Mouse (Mus musculus): ENCODE results near the gene Cebpa.

Cebpa gene

GRCm38 (mm10) chr7:35118841-35119413 lies at the start of gene Cebpa:
TSS of gene Cebpa (plus strand) at chr7:35119293.
- DNase-seq (ENCODE audit: low read depth, low spot score) = peak; percentile 95

DNA sequence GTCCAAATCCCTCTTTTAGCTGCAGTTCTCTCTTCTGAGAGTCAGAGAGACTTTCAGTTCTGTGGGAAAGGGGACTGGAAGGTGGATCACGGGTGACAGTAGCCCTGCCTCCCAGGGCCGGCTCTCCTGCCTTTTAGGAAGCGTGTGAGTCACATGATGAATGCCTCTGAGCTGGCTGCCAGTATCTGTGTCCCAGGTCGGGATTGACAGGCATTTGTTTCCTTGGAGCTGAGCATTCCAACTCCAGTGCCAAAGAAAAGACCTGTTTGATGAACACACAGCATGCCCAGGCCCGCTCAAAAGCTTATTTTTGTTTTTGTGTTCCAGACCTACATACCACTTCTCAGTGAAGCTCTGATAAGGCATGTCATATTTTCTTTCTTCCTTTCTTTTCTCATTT lies 42.4 kb upstream of the Cebpa start:
- no peak for DNase-seq (ENCODE audit: low read depth, low spot score)

- no peak for DNase-seq (ENCODE audit: low read depth, low spot score)
These were observed 38.2 kb upstream of the Cebpa start for GRCm38 (mm10) chr7:35080843-35081338.

DNA sequence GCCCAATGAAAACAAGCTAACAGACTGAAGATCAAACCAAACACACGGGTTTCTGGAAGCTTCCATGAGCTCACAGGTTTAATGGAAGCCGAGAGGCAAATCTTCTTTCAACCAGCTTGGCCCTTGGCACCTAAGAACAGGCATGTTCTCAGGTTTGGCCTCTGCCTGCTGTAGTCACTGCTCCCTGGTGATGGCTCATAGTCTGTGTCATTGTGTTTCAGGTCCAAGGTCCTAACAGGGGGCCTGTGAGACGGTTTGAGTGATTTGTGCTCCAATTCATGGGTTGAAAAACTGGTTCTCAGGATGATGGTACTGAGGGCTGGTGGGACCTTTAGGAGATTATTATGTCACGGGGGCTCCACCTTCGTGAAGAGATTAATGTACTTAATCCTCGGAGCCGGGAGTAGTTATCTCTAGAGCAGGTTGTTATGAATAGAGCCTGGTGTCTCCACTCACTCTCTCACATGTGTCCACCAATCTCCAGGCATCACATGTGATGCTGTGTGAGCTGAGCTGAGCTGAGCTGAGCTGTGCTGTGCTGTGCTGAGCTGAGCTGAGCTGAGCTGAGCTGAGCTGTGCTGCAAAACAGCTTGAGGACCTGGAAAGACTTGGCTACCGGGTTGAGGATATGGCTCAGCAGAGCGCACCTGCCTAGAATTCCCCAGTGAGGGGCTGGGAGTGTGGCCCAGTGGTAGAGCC lies 37.5 kb upstream of the Cebpa start:
- DNase-seq (ENCODE audit: low read depth, low spot score) = no peak

DNA sequence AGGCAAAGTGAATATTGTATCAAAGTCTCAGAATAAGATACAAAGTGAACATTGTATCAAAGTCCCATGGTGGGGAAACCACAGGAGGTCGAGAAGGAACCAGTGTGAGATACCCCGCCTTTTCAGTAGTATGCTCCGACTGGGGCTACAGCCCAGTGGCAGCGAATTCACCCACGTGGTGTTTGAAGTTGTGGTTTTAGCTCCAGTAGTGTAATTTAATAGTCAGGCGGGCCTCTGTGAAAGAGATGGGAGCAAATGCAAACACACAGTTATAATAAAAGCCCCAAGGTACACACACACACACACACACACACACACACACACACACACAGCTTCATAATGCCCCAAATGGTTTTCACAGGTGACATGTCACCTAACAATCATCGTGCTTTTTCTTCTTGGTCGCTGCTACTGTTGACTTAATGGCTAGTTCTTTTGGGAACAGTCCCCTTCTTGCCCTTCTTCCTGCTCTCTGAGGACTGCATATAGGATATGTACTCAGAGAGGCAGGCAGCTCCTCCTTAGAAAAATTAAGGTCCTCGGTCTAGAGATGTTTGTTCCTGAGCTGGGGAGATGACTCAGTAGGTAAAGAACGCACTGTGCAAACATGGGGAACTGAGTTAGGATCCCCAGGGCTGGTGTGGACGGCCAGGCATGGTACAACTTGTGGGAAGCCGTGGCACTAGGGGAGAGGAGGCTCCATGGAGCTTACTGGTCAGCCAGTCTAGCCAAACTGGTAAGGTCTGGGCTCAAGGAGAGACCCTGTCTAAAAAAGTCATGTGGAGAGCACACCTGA lies 34.3 kb upstream of the Cebpa start:
- no peak for DNase-seq (ENCODE audit: low read depth, low spot score)

GRCm38 (mm10) chr7:35086271-35086861 lies 32.7 kb upstream of the Cebpa start:
- no peak for DNase-seq (ENCODE audit: low read depth, low spot score)

GRCm38 (mm10) chr7:35090550-35090949 lies 28.5 kb upstream of the Cebpa start:
- no peak for DNase-seq (ENCODE audit: low read depth, low spot score)

DNA sequence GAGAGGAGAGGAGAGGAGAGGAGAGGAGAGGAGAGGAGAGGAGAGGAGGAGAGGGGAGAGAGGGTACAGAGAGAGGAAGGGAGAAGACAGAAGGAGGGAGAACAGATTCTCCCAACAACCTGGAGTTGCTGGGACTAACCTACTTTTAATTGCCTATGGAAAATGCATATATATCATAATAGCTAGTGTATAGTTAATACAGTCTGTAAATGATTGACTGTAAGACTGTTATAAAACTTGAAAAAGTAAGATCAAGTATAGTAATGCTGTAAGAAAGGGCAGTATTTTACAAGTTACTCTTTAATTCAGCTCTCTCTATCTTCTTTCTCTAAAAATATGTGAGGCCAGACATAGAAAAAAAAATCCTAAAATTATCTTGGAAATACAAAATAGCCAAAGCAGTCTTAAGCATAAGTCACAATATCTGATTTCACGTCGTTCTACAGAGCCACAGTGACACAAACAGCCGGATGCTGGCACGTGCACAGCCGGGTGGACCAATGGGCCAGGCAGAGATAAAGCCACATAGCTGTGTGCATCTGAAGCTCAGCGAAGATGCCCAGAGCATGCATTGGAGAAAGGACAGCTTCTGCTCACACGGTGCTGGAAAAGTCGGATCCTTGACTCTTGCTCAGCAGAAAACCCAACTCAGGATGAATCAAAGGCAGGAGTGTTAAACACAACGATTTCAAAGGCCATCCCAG lies 24.0 kb upstream of the Cebpa start:
- no peak for DNase-seq (ENCODE audit: low read depth, low spot score)

- DNase-seq (ENCODE audit: low read depth, low spot score) = no peak
These were observed 20.3 kb upstream of the Cebpa start for GRCm38 (mm10) chr7:35098777-35099176.

GRCm38 (mm10) chr7:35099528-35099927 lies 19.6 kb upstream of the Cebpa start:
- DNase-seq (ENCODE audit: low read depth, low spot score) = no peak

- DNase-seq (ENCODE audit: low read depth, low spot score) = no peak
These were observed 12.5 kb upstream of the Cebpa start for GRCm38 (mm10) chr7:35106614-35107013.

GRCm38 (mm10) chr7:35107630-35108029 lies 11.5 kb upstream of the Cebpa start:
- DNase-seq (ENCODE audit: low read depth, low spot score) = no peak

DNA sequence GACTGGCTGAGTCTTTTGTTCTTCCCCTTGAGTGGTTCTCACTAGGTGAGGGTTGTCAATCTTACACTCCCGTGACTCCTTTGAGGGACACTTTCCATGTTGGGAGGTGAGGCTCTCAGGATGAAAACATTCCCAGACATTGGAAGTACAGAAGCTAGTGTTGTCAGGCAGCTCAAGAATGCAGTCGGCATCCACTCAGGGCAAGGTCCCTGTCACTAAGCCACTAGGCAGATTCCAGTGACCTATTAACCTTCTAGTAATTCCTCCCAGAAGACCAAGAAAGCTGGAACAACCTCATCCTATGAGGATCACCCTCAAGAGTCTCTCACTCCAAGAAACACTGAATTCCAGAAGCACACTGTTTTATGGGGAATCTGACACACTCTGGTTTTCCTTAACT lies 11.0 kb upstream of the Cebpa start:
- no peak for DNase-seq (ENCODE audit: low read depth, low spot score)

GRCm38 (mm10) chr7:35108663-35109062 lies 10.4 kb upstream of the Cebpa start:
- no peak for DNase-seq (ENCODE audit: low read depth, low spot score)

- no peak for DNase-seq (ENCODE audit: low read depth, low spot score)
These were observed 6.0 kb upstream of the Cebpa start for GRCm38 (mm10) chr7:35113136-35113535.

DNA sequence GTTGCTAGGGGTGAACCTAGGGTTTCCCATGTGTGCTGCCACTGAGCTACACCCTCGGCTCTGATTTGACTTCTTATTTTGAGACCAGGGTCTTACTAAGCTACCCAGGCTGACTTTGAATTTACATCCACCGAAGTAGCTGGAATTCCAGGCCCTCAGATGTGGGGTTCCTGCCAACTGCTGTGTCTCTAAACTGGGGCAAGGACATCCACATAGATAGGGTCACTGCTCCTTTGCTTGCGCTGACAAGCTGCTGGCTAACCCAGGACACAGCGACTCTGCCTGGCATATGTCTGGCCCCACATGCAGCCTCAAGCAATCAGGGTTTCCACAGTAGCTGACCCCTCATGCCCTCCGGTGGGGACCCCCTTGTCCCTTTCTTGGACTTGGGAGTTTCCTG lies 5.4 kb upstream of the Cebpa start:
- no peak for DNase-seq (ENCODE audit: low read depth, low spot score)

- DNase-seq (ENCODE audit: low read depth, low spot score) = no peak
These were observed 2.6 kb upstream of the Cebpa start for GRCm38 (mm10) chr7:35116524-35116923.

- DNase-seq (ENCODE audit: low read depth, low spot score) = no peak
These were observed 2.0 kb upstream of the Cebpa start for GRCm38 (mm10) chr7:35117052-35117451.

GRCm38 (mm10) chr7:35117761-35118098 lies 1.4 kb upstream of the Cebpa start:
- DNase-seq (ENCODE audit: low read depth, low spot score) = no peak

GRCm38 (mm10) chr7:35118099-35118781 lies 853 bp upstream of the Cebpa start:
- DNase-seq (ENCODE audit: low read depth, low spot score) = peak; percentile 33

- DNase-seq (ENCODE audit: low read depth, low spot score) = no peak
These were observed 533 bp downstream of the Cebpa start for GRCm38 (mm10) chr7:35119506-35120145.
